Mouse (Mus musculus) kidney, embryonic 14.5 days (tissue): Measurements from ENCODE around the gene Zmym2. TPM values are rescaled to one million over a fixed set of nuclear protein-coding genes. Genes with fewer than 3 reads are reported as not detected.

Experiments
- ATAC-seq: fragments of 200-750 bp; cut with Nextera tagmentation; 2 replicates; pipeline ENCODE4 v1.8.0; 2017; ENCODE audit warnings: moderate number of reproducible peaks, mild to moderate bottlenecking, moderate TSS enrichment, moderate library complexity; ENCODE audit not compliant: low FRiP score, low TSS enrichment
- H3K27ac ChIP-seq: fragments of 300-500 bp; sonication (generic); 2 replicates; pipeline ENCODE4 v1.5.1; 2014; ENCODE audit warnings: low read depth, mild to moderate bottlenecking, low read length, moderate library complexity, mixed read lengths
- H3K27me3 ChIP-seq: fragments of 300-500 bp; sonication (generic); 2 replicates; pipeline ENCODE4 v1.6.1; 2014; ENCODE audit warnings: mild to moderate bottlenecking, low read length; ENCODE audit not compliant: control insufficient read depth, insufficient read depth
- H3K36me3 ChIP-seq: fragments of 300-500 bp; sonication (generic); 2 replicates; pipeline ENCODE4 v1.6.1; 2014; ENCODE audit warnings: low read length, mixed read lengths; ENCODE audit not compliant: control insufficient read depth, insufficient read depth
- H3K4me1 ChIP-seq: fragments of 300-500 bp; sonication (generic); 2 replicates; pipeline ENCODE4 v1.6.1; 2014; ENCODE audit warnings: low read length, mixed read lengths; ENCODE audit not compliant: control insufficient read depth, insufficient read depth
- H3K4me2 ChIP-seq: fragments of 300-500 bp; sonication (generic); replicated peaks from 2 replicates; pipeline ENCODE4 v1.6.1; 2014; ENCODE audit warnings: low read depth, mild to moderate bottlenecking, low read length
- H3K4me3 ChIP-seq: fragments of 300-500 bp; sonication (generic); 2 replicates; pipeline ENCODE4 v1.5.1; 2014; ENCODE audit warnings: mild to moderate bottlenecking, low read length
- H3K9ac ChIP-seq: fragments of 300-500 bp; sonication (generic); 2 replicates; pipeline ENCODE4 v1.6.1; 2014; ENCODE audit warnings: low read depth, mild to moderate bottlenecking, low read length, moderate library complexity
- H3K9me3 ChIP-seq: fragments of 300-500 bp; sonication (generic); 2 replicates; pipeline ENCODE4 v1.6.1; 2016; ENCODE audit warnings: low read length; ENCODE audit not compliant: control insufficient read depth
- WGBS: fragments of 180-500 bp; shearing (Covaris S2); extraction: QIAGEN DNeasy Blood & Tissue Kit; methylation state at CpG from one replicate; pipeline ENCODE4 v1.1.7; 2014; 5-methylcytosine and 5-hydroxymethylcytosine counted together
- polyA plus RNA-seq: library from polyadenylated mRNA; unstranded; fragments of >200 nt; fragmentation: Nextera tagmentation; extraction: Ambion mirVana; gene quantifications from 2 replicates; pipeline ENCODE4 v1.2.1, GENCODE M21; 2014

Zmym2 gene
- polyA plus RNA-seq, 1 experiment from 2014 or later: 50.5 TPM

DNA sequence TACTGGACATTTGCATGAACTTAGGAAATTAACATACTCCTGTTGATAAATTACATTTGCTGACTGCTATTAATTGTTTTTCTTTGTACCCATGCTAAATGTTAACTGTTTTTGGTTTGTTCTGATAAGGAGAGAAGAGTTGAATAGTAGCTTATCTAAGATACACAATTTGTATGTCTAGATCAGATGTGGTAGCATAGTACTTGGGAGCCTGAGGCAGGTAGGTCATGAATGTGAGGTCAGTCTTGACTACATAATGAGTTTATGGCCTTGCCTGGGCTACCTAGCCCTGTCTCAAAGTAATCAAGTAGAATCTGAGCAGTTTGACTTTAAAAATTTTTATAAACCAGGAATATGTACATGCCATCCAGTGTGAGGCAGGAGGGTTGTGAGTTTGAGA lies 67.9 kb downstream of the Zmym2 start:
- Histone ChIP-seq H3K27me3 (no peaks in the 10 kb centered on the region), H3K27ac (no peak overlapping the region), H3K9ac (no peak overlapping the region), H3K36me3 (peaks cover 72% of the 10 kb centered on the region), H3K4me1 (no peaks in the 10 kb centered on the region), H3K4me3 (no peak overlapping the region), H3K4me2 (no peak overlapping the region), H3K9me3 (no peaks in the 10 kb centered on the region)
- ATAC-seq: no peak

DNA sequence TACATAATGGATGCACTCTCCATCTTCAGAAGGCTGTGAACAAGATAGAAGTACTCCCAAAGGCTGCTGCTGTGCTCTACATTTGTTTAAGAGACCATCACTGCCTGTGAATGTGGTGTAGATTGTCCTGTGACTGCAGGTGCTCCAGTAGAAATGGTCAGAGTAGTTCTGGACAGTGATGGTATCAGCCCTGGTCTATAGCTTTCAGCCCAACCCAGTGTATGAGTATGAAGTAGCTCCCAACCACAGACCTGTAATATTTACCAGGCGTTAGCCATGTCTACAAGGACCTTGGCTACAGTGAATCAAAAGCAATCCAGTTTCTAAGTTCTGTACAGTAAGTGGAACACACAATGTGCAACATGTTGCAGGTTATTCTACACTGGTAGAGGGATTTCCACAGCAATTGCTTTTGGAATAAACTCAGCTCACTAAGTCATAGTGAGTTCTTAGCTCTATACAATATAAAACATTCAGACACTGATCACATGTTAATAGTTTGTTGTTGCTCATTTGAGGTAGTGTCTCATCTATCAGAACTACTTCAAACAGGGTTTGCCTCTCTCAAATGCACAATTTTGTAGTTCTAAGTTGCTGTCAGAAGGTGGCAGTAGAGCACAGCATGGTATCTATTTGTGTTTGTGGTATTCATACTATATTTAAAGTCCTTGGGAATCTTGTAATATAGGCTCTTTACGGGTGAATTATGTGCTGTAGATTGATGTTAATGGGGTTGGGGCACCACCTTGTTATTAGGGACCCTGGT lies 77.7 kb downstream of the Zmym2 start:
- Histone ChIP-seq H3K9ac (no peak overlapping the region), H3K4me1 (no peaks in the 10 kb centered on the region), H3K27me3 (no peaks in the 10 kb centered on the region), H3K36me3 (peaks cover 21% of the 10 kb centered on the region), H3K27ac (no peak overlapping the region), H3K9me3 (no peaks in the 10 kb centered on the region), H3K4me3 (no peak overlapping the region), H3K4me2 (no peak overlapping the region)
- ATAC-seq: no peak
- 79% methylated on average over 2 of the region's 2 CpGs for WGBS

DNA sequence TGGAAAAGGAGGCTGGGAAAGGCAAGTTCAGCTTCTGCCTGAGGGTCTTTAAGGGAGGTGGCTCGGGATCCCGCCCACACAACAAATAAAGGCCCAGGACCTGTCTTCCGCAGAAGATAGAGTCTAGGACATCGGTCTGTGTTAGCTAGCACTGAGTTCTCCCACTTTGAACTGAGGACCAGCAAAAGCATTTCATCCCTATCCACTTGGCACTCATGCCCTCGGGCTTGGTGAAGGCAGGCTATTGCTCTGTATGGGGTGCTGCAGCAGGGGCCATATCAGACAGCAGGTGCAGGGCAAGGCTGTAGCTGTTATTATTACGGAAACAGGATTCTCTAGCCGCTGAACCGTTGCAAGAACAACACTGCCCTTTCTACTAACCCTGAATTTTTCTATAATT lies 83.2 kb downstream of the Zmym2 start:
- Histone ChIP-seq H3K27me3 (no peaks in the 10 kb centered on the region), H3K9ac (no peak overlapping the region), H3K27ac (no peak overlapping the region), H3K9me3 (no peaks in the 10 kb centered on the region), H3K4me1 (no peaks in the 10 kb centered on the region), H3K4me2 (no peak overlapping the region), H3K4me3 (no peak overlapping the region), H3K36me3 (no peaks in the 10 kb centered on the region)
- no peak for ATAC-seq
- 62% methylated on average over 8 of the region's 8 CpGs for WGBS

DNA sequence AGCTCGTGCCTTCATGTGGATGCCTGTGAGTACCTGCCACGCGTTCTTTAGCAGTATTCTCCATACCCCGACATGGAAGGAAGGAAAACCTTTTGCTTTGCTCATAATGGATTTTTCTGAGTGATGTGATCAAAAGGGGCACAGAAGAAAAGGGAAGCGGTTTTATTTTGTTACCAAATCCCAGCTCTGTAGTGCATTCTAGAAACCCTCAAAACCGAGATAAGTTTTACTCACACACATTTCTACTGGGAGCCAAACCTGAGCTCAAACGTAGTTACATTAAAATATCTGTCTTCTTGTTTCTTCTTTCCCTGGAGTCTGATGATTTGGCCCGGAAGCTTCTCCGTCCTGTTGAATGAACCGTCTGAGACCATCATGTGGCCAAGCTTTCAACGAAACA lies 83.7 kb downstream of the Zmym2 start:
- no peak overlapping the region for H3K4me3 ChIP-seq
- WGBS: 74% methylated on average over 11 of the region's 11 CpGs
- H3K27me3 ChIP-seq: no peaks in the 10 kb centered on the region
- no peaks in the 10 kb centered on the region for H3K9me3 ChIP-seq
- H3K4me1 ChIP-seq: no peaks in the 10 kb centered on the region
- no peaks in the 10 kb centered on the region for H3K36me3 ChIP-seq
- H3K27ac ChIP-seq: no peak overlapping the region
- H3K4me2 ChIP-seq: no peak overlapping the region
- no peak for ATAC-seq
- no peak overlapping the region for H3K9ac ChIP-seq

DNA sequence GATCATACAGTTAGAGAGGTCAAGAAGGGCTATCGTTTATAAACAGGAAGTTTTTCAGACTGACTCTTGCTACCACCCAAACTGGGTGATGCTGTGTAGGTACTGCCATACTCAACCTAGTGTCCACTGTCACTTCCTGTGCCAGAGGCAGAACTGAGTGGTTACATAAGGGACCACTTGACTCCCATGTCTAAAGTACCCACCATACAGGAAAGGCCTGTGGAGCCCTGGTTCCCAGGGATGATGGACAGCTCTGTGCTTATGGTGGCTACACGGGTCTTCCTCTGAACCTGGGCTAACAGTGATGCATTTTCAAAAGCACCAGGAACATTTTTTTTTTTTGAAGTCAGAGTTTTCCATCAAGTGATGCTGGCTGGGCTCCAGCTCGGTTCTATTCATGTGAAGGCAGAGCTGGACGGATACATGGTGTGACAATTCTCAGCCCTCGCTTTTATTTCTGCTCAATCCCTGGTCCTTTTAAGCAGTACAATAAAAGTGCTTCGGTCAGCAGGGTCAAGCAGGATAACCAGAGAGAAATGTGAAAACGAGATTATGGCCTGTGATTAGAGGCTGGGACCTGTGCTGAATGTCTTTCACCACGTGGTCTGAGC lies 91.7 kb downstream of the Zmym2 start:
- Histone ChIP-seq H3K9me3 (no peaks in the 10 kb centered on the region), H3K9ac (no peak overlapping the region), H3K36me3 (no peaks in the 10 kb centered on the region), H3K27ac (no peak overlapping the region), H3K4me3 (no peak overlapping the region), H3K4me1 (no peaks in the 10 kb centered on the region), H3K27me3 (no peaks in the 10 kb centered on the region), H3K4me2 (no peak overlapping the region)
- WGBS: 55% methylated on average over 8 of the region's 8 CpGs
- no peak for ATAC-seq

DNA sequence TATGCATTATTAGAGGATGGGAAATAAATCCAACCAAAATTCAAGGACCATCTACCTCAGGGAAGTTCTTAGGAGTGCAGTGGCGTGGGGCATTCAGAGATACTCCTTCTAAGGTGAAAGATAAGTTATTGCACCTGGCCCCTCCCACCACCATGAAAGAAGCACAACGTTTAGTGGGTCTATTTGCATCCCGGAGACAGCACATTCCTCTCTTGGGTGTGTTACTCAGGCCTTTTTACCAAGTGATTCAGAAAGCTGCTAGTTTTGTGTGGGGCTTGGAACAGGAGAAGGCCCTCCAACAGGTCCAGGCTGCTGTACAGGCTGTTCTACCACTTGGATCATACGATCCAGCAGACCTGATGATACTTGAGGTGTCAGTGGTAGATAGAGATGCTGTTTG lies 102.2 kb downstream of the Zmym2 start:
- H3K9ac ChIP-seq: no peak overlapping the region
- H3K4me2 ChIP-seq: no peak overlapping the region
- no peaks in the 10 kb centered on the region for H3K4me1 ChIP-seq
- no peaks in the 10 kb centered on the region for H3K9me3 ChIP-seq
- no peak overlapping the region for H3K4me3 ChIP-seq
- no peak overlapping the region for H3K27ac ChIP-seq
- WGBS: 64% methylated on average over 4 of the region's 4 CpGs
- ATAC-seq: no peak
- H3K27me3 ChIP-seq: no peaks in the 10 kb centered on the region
- H3K36me3 ChIP-seq: no peaks in the 10 kb centered on the region

Other genes with a start within 250 kb of the Zmym2 start
- 41.2 and 46.4 TPM in 2 replicates for gene Mphosph8, start 218.4 kb upstream of the Zmym2 start, polyA plus RNA-seq
- 46.7 and 47.7 TPM in 2 replicates for gene Pspc1, start 108.3 kb upstream of the Zmym2 start, polyA plus RNA-seq
- 27.4 and 31.5 TPM in 2 replicates for gene Zmym5, start 74.9 kb upstream of the Zmym2 start, polyA plus RNA-seq
- gene Gja3, start 171.4 kb downstream of the Zmym2 start, polyA plus RNA-seq: 4.4 and 5.8 TPM in 2 replicates
- 0.67 and 1.2 TPM in 2 replicates for gene Gjb2, start 218.0 kb downstream of the Zmym2 start, polyA plus RNA-seq
- not detected in 2 replicates for gene Gm4491, start 229.2 kb downstream of the Zmym2 start, polyA plus RNA-seq
- 0.30 and 1.2 TPM in 2 replicates for gene Gjb6, start 247.0 kb downstream of the Zmym2 start, polyA plus RNA-seq